Mouse (Mus musculus): ENCODE data around the gene Tmem98. TPM values are rescaled to one million over a fixed set of nuclear protein-coding genes. Genes with fewer than 3 reads are reported as not detected.

The Tmem98 gene
- total and polyA plus RNA-seq, 3 experiments = 12.7 to 21.3 (median 18.4) TPM

- Histone ChIP-seq H3K4me2 (ENCODE audit: insufficient read depth, low read depth, poor library complexity, severe bottlenecking) (peak overlapping the region; percentile 90), H3K9ac (ENCODE audit: insufficient read depth, low read depth) (peak overlapping the region; percentile 9; the same call in 1 of the 2 replicates), H3K36me3 (replicated peaks in 1 of 2; ENCODE audit: control insufficient read depth in 1 of 2, insufficient read depth in 1 of 2, low read length in 1 of 2) (no peaks in the 10 kb centered on the region), H3K79me2 (replicated peaks; ENCODE audit: control insufficient read depth, extremely low read depth, insufficient read depth, poor library complexity, severe bottlenecking) (no peaks in the 10 kb centered on the region), H3K4me1 (ENCODE audit: control insufficient read depth in 1 of 2, insufficient read depth in 2 of 2) (peaks cover 16 to 46% of the 10 kb centered on the region in 2 experiments), H3K27me3 (replicated peaks) (no peaks in the 10 kb centered on the region), H3K4me3 (replicated peaks in 1 of 3; ENCODE audit: low read depth in 2 of 3, low read length in 2 of 3, poor library complexity in 1 of 3) (no peak overlapping the region), H3K9me3 (replicated peaks; ENCODE audit: low read length) (no peaks in the 10 kb centered on the region), H3K27ac (ENCODE audit: insufficient read depth, low read depth) (no peak overlapping the region)
- in situ Hi-C loops (cut with MboI; ENCODE audit: low pct_ligation_motif_present, low pct_unique_long_range_greater_than_20kb, low sequenced_read_pairs) = loop anchor here (10.0 kb wide), 1 partner anchor 91 kb away; no protein-coding TSS in a partner anchor
- DNase-seq (ENCODE audit: extremely low read depth) = peak; percentile 96
- dilution Hi-C loops (cut with MboI; ENCODE audit: extremely low pct_ligation_motif_present, extremely low pct_unique_long_range_greater_than_20kb, low sequenced_read_pairs) = no loop called here
- TF ChIP-seq ETS1 (conservative IDR thresholded peaks at IDR 0.05; ENCODE audit: low read depth, low read length) = peak; percentile 76
- TF ChIP-seq MAZ (IDR thresholded peaks at IDR 0.05; ENCODE audit: low read depth, low read length) = peak; percentile 59; the same call in 1 of the 2 replicates
- TF ChIP-seq JUND (conservative IDR thresholded peaks at IDR 0.05; ENCODE audit: low read depth, low read length) = peak; percentile 84
- no peak; the same call in 1 of the 2 replicates for TF ChIP-seq SMC3 (IDR thresholded peaks at IDR 0.05; ENCODE audit: low read depth, low read length)
- TF ChIP-seq RCOR1 (conservative IDR thresholded peaks at IDR 0.05; ENCODE audit: low read depth, low read length) = peak; percentile 87
- TF ChIP-seq PAX5 (IDR thresholded peaks at IDR 0.05; ENCODE audit: low read length) = no peak
- peak; percentile 59 to 66; a peak in 3 of 4 replicates for TF ChIP-seq CTCF (conservative IDR thresholded peaks at IDR 0.05 in 1 of 2, IDR thresholded peaks at IDR 0.05 in 1 of 2; ENCODE audit: low read depth in 2 of 2, low read length in 2 of 2)
- TF ChIP-seq ZC3H11A (IDR thresholded peaks at IDR 0.05; ENCODE audit: low read depth, low read length) = no peak
- no peak for TF ChIP-seq POLR2AphosphoS2 (IDR thresholded peaks at IDR 0.05; ENCODE audit: low read depth, low read length)
- TF ChIP-seq HCFC1 (IDR thresholded peaks at IDR 0.05; ENCODE audit: low read depth, low read length) = peak; percentile 38; the same call in 1 of the 2 replicates
- TF ChIP-seq RAD21 (IDR thresholded peaks at IDR 0.05; ENCODE audit: low read depth, low read length) = peak; percentile 29
- peak; percentile 89 for TF ChIP-seq EP300 (IDR thresholded peaks at IDR 0.05; ENCODE audit: low read length)
- no peak; the same call in 1 of the 2 replicates for TF ChIP-seq TBP (conservative IDR thresholded peaks at IDR 0.05; ENCODE audit: low read depth, low read length)
- peak; percentile 72; the same call in 1 of the 2 replicates for TF ChIP-seq SIN3A (IDR thresholded peaks at IDR 0.05; ENCODE audit: low read length)
- 0 out of 2 replicates have a peak, but pooled peaks have one; percentile 44 for TF ChIP-seq NELFE (IDR thresholded peaks at IDR 0.05; ENCODE audit: low read depth, low read length)
- 0 out of 2 replicates have a peak, but pooled peaks have one; percentile 31 for TF ChIP-seq TCF12 (IDR thresholded peaks at IDR 0.05; ENCODE audit: low read depth, low read length)
- peak; percentile 53 for TF ChIP-seq ZMIZ1 (IDR thresholded peaks at IDR 0.05; ENCODE audit: low read depth, low read length)
- TF ChIP-seq CHD2 (IDR thresholded peaks at IDR 0.05; ENCODE audit: low read length) = peak; percentile 59
- TF ChIP-seq UBTF (IDR thresholded peaks at IDR 0.05; ENCODE audit: low read depth, low read length) = no peak
- no peak for TF ChIP-seq USF1 (IDR thresholded peaks at IDR 0.05; ENCODE audit: low read depth, low read length)
- no peak for TF ChIP-seq ZKSCAN1 (IDR thresholded peaks at IDR 0.05; ENCODE audit: borderline replicate concordance, low read depth, low read length)
- TF ChIP-seq NRF1 (IDR thresholded peaks at IDR 0.05; ENCODE audit: low read depth, low read length) = no peak
- peak; percentile 7; the same call in 1 of the 2 replicates for TF ChIP-seq ZNF384 (IDR thresholded peaks at IDR 0.05; ENCODE audit: low read depth, low read length)
- TF ChIP-seq BHLHE40 (IDR thresholded peaks at IDR 0.05; ENCODE audit: low read depth, low read length) = peak; percentile 56
- TF ChIP-seq MYC (IDR thresholded peaks at IDR 0.05; ENCODE audit: low read depth, low read length) = peak; percentile 45; the same call in 1 of the 2 replicates
- peak; percentile 69 for TF ChIP-seq MAX (IDR thresholded peaks at IDR 0.05; ENCODE audit: low read length)
- TF ChIP-seq POLR2A (IDR thresholded peaks at IDR 0.05; ENCODE audit: low read depth, low read length) = no peak; the same call in 1 of the 2 replicates
- peak; percentile 73 for TF ChIP-seq ELF1 (IDR thresholded peaks at IDR 0.05; ENCODE audit: low read depth, low read length)
- TF ChIP-seq MAFK (IDR thresholded peaks at IDR 0.05; ENCODE audit: insufficient replicate concordance, low read length) = peak; percentile 57; the same call in 1 of the 2 replicates
- peak; percentile 63 for TF ChIP-seq IRF4 (IDR thresholded peaks at IDR 0.05; ENCODE audit: low read depth, low read length)
- no peak; the same call in 1 of the 2 replicates for TF ChIP-seq E2F4 (IDR thresholded peaks at IDR 0.05; ENCODE audit: insufficient replicate concordance, low read depth, low read length)
- no peak for TF ChIP-seq KAT2A (IDR thresholded peaks at IDR 0.05; ENCODE audit: insufficient replicate concordance, low read length)
- no peak; the same call in 1 of the 2 replicates for TF ChIP-seq CHD1 (IDR thresholded peaks at IDR 0.05; ENCODE audit: low read depth, low read length)
- TF ChIP-seq JUN (IDR thresholded peaks at IDR 0.05; ENCODE audit: insufficient read depth, low read depth, low read length) = peak; percentile 80
- TF ChIP-seq USF2 (conservative IDR thresholded peaks at IDR 0.05; ENCODE audit: low read depth, low read length) = 0 out of 2 replicates have a peak, but pooled peaks have one; percentile 20
- TF ChIP-seq MEF2A (IDR thresholded peaks at IDR 0.05; ENCODE audit: borderline replicate concordance, low read depth, low read length) = peak; percentile 82
- TF ChIP-seq GABPA (IDR thresholded peaks at IDR 0.05; ENCODE audit: insufficient replicate concordance, low read depth, low read length) = no peak
- peak; percentile 28; the same call in 1 of the 2 replicates for TF ChIP-seq MXI1 (IDR thresholded peaks at IDR 0.05; ENCODE audit: low read depth, low read length)
These were observed 24.3 kb upstream of the Tmem98 start for GRCm38 (mm10) chr11:80785672-80786071.
